Mouse (Mus musculus): ENCODE data around the gene Akap5. TPM values are rescaled to one million over a fixed set of nuclear protein-coding genes. Genes with fewer than 3 reads are reported as not detected.

Akap5 gene
- 8.5 and 9.1 TPM in 2 replicates for polyA plus RNA-seq (2016; fragmentation: Nextera tagmentation; extraction: Ambion mirVana)

DNA sequence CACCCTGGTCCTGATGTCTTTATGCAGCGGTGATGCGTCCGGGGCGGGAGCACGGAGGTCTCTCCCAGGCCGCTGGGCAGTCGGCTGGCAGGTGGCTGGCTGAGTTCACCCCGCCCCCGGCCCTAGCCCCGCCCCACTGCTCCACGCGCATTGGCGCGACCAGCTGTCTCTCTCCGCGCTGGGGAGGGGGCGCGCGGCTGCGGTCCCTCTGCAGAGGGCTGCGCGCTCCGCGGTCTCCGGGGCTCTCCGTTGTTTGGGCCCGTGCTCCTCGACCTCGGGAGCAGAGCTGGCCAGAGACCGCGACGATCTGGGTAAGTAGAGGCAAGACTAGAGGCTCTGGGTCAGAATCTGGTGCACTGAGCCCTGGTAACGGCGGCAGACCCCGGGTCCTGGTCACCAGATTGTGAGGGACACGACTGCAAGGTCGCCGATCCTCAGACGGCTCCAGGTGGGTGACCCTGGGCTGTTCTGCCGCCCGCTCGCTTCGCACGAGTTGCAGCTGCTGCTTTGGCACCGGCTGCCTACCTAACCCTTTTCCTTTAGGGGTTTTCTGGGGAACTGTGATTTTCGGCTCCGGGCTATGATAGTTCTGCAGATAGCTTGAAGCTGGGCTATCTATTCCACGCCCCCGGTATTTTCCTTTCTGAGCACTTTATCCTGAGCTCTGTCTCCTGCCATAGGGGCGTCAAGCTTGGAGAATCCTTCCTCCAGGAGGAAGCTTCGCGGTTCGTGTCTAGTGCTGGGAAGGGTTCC lies at the start of gene Akap5:
Gene Akap5 (plus strand): TSS at position 213 of the 753 bp plus-strand sequence.
- WGBS, result under 1% methylated on average over 53 of the region's 53 CpGs
- H3K4me2 ChIP-seq, result peak within 1 kb of the TSS; percentile 90

DNA sequence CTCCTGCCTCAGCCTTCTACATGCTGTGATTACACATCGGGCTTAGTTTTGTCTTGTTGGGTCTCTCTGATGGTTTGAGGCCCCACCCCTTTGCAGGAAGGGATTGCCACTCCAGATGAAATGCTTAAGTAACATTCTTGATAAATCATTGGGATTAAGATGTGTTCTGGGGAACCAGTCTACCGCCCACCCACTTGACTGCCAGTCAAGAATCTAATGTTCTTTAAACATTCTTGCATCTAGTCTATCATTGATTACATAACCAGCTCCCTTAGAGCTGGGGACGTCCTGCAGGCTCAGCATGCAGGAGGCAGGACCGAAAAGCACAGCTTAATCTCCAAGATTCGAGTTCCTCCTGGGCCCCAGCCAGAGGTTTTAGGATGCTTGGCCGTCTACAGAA lies 46.5 kb upstream of the Akap5 start:
- H3K36me3 ChIP-seq, result peaks cover 30% of the 10 kb centered on the region
- ATAC-seq (ENCODE audit: insufficient number of reproducible peaks, low FRiP score), result no peak

More for the DNA sequence above, at the start of gene Akap5:
- Histone ChIP-seq H3K9me3 (replicated peaks) (no peaks in the 10 kb centered on the region), H3K9ac (peak within 1 kb of the TSS; percentile 84), H3K4me3 (peak within 1 kb of the TSS; percentile 69), H3K27ac (ENCODE audit: poor library complexity, severe bottlenecking) (peak within 1 kb of the TSS; percentile 4; the same call in 1 of the 2 replicates), H3K36me3 (peaks cover 22% of the 10 kb centered on the region), H3K4me1 (replicated peaks) (peaks cover 29% of the 10 kb centered on the region), H3K27me3 (replicated peaks) (no peaks in the 10 kb centered on the region)
- peak; percentile 94 for ATAC-seq (ENCODE audit: insufficient number of reproducible peaks, low FRiP score)

DNA sequence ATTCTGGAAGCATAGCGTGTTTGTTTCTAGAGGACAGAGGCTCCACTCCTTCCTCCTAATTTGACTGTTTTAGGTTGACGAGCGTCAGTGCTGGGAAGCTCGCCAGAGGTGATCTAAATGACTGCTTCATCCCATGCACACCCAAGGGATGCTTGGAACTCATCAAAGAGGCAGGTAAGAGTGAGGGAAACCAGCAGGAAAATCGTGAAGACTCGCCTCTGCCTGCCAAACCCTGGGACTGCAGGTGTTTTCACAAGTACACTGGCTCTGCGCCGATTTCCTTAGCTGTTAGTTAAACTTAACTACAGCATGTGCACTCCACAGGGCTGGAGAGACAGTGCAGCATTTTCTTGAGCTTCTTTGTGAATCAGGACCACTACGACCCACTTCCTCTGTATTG lies 44.1 kb upstream of the Akap5 start:
- no peak overlapping the region for H3K9ac ChIP-seq
- H3K27ac ChIP-seq (ENCODE audit: poor library complexity, severe bottlenecking), result no peak overlapping the region
- no peak overlapping the region for H3K4me3 ChIP-seq
- no peaks in the 10 kb centered on the region for H3K27me3 ChIP-seq (replicated peaks)
- ATAC-seq (ENCODE audit: insufficient number of reproducible peaks, low FRiP score), result no peak
- no peak overlapping the region for H3K4me2 ChIP-seq
- H3K36me3 ChIP-seq, result peaks cover 43% of the 10 kb centered on the region
- H3K9me3 ChIP-seq (replicated peaks), result no peaks in the 10 kb centered on the region
- peaks cover 15% of the 10 kb centered on the region for H3K4me1 ChIP-seq (replicated peaks)
- 88% methylated on average over 9 of the region's 9 CpGs for WGBS

More for the DNA sequence above, 46.5 kb upstream of the Akap5 start:
- Histone ChIP-seq H3K4me1 (replicated peaks) (peaks cover 15% of the 10 kb centered on the region), H3K9me3 (replicated peaks) (no peaks in the 10 kb centered on the region), H3K27ac (ENCODE audit: poor library complexity, severe bottlenecking) (no peak overlapping the region), H3K9ac (no peak overlapping the region), H3K27me3 (replicated peaks) (no peaks in the 10 kb centered on the region), H3K4me3 (no peak overlapping the region), H3K4me2 (no peak overlapping the region)
- WGBS, result 75% methylated on average over 6 of the region's 6 CpGs

DNA sequence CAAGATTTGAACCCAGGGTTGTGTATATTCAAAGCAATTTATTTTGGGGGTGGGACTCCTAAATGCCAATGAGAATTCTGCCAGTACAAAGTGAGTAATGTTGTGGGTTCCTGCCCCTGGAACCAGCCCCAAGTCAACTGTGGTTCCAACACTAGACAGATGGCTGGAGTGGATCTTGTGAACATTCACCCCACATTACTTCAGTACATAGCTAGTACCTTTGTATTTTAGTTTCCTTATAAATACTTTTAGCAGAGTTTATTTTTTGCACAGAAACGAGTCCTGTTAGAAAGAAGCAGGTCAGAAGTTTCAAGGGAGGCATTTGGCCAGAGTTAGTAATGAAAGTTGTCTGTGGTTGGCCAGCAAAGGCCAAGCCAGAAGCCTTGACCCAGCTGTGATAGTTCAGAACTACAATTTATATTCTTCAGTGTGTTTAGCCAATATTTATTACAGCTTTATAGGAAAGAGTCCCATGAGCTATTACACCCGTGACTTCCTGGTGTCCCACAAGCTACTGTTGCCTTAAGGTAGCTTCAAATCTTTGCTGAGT lies 43.5 kb upstream of the Akap5 start:
- no peaks in the 10 kb centered on the region for H3K27me3 ChIP-seq (replicated peaks)
- H3K27ac ChIP-seq (ENCODE audit: poor library complexity, severe bottlenecking), result no peak overlapping the region
- ATAC-seq (ENCODE audit: insufficient number of reproducible peaks, low FRiP score), result no peak
- H3K9ac ChIP-seq, result no peak overlapping the region
- no peak overlapping the region for H3K4me3 ChIP-seq
- 89% methylated on average over 2 of the region's 2 CpGs for WGBS
- H3K9me3 ChIP-seq (replicated peaks), result no peaks in the 10 kb centered on the region
- no peak overlapping the region for H3K4me2 ChIP-seq
- H3K4me1 ChIP-seq (replicated peaks), result peaks cover 15% of the 10 kb centered on the region
- peaks cover 43% of the 10 kb centered on the region for H3K36me3 ChIP-seq

DNA sequence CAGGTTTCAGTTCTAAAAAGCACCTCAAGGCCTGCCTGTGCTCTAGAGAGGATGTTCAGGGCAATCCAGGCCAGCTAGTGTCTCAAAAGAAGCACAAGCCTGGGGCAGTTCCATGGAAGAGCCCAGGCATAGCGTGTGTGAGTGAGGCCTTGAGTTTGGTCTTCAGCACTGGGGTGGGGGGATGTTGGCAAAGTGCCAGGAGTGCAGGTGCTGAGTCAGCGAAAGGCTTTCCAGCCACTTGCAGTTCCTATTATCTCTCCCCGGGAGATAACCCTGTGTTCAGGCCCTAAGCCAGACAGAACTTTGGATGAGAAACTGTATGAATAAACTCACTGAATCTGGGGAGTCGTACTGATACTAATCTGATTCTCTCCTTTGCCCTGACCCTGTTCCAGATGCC lies 42.6 kb upstream of the Akap5 start:
- Histone ChIP-seq H3K4me2 (no peak overlapping the region), H3K4me3 (no peak overlapping the region), H3K9me3 (replicated peaks) (no peaks in the 10 kb centered on the region), H3K36me3 (peaks cover 46% of the 10 kb centered on the region), H3K9ac (no peak overlapping the region), H3K4me1 (replicated peaks) (peaks cover 15% of the 10 kb centered on the region), H3K27ac (ENCODE audit: poor library complexity, severe bottlenecking) (no peak overlapping the region), H3K27me3 (replicated peaks) (no peaks in the 10 kb centered on the region)
- WGBS, result 21% methylated on average over 4 of the region's 4 CpGs
- ATAC-seq (ENCODE audit: insufficient number of reproducible peaks, low FRiP score), result no peak

DNA sequence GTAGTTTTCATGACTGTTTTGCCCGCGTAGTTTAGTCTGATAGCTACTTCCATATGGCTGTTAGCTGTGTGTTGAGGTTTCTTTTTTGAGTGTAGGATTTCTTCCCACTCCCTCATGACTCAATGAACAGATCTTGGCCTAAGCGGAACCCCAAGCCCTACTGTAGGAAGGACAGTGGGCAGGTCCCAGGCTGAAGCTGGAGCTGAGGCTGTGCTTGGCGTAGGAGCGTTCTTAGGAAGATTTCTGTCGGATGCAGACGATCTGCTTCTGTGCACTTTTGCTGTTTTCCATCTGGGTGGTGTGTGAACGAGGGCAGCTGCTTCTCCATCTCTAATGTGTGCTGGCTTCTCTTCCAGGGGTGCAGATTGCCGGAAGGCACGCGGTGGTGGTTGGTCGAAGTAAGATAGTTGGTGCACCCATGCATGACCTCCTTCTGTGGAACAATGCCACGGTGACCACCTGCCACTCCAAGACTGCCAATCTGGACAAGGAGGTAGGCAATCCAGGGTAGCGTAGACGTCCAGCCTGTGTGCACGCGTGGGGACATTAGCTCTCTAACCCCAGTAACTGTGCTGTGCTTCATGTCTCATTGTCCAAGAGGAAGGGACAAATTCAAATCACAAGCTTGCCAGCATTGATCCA lies 42.0 kb upstream of the Akap5 start:
- 83% methylated on average over 17 of the region's 17 CpGs for WGBS
- Histone ChIP-seq H3K9ac (no peak overlapping the region), H3K4me2 (no peak overlapping the region), H3K4me3 (no peak overlapping the region), H3K36me3 (peaks cover 47% of the 10 kb centered on the region), H3K9me3 (replicated peaks) (no peaks in the 10 kb centered on the region), H3K27ac (ENCODE audit: poor library complexity, severe bottlenecking) (no peak overlapping the region), H3K4me1 (replicated peaks) (peaks cover 15% of the 10 kb centered on the region), H3K27me3 (replicated peaks) (no peaks in the 10 kb centered on the region)
- no peak for ATAC-seq (ENCODE audit: insufficient number of reproducible peaks, low FRiP score)

DNA sequence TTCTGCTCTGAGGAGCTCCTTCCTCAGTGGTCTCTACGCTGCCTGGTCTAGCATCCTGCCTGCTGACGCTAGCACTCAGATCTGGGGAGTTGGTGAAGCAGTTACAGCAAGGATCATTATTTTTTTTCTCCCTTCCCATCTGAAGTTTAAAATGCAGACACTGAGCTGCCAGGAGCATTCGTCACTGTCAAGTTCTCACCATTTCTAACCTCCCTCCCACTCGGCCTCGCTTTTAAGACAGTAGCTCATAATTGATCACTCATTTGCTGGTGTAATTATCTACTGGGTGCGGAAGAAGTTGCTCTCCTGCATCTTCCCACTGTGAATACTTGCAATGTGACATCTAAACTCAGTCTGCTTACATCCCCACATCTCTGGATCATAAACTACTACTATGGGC lies 39.3 kb upstream of the Akap5 start:
- peaks cover 53% of the 10 kb centered on the region for H3K36me3 ChIP-seq
- no peak overlapping the region for H3K9ac ChIP-seq
- ATAC-seq (ENCODE audit: insufficient number of reproducible peaks, low FRiP score), result no peak
- peaks cover 15% of the 10 kb centered on the region for H3K4me1 ChIP-seq (replicated peaks)
- H3K27me3 ChIP-seq (replicated peaks), result no peaks in the 10 kb centered on the region
- no peak overlapping the region for H3K27ac ChIP-seq (ENCODE audit: poor library complexity, severe bottlenecking)
- no peaks in the 10 kb centered on the region for H3K9me3 ChIP-seq (replicated peaks)
- WGBS, result 86% methylated on average over 6 of the region's 6 CpGs
- no peak overlapping the region for H3K4me2 ChIP-seq
- H3K4me3 ChIP-seq, result no peak overlapping the region

DNA sequence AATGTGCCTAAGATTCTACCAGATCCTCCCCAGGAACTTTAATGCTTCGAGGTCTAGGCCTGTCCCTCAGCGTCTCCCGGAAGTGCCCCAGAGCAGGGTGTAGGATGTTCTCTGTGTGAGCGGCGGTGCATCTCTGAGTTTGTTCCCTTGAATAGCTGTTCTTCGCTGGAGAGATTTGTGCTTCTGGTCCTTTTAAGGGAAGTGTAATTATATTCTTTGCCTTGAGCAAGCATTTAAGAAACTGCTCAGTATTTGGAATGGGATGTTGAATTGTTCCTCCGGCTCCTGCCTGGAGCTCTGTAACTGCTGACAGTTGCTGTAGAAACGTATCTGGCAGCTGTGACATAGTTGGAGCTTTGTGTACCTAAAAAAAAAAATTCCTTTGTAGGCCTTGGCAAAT lies 36.7 kb upstream of the Akap5 start:
- peaks cover 66% of the 10 kb centered on the region for H3K36me3 ChIP-seq
- no peak for ATAC-seq (ENCODE audit: insufficient number of reproducible peaks, low FRiP score)
- H3K4me3 ChIP-seq, result no peak overlapping the region
- H3K4me1 ChIP-seq (replicated peaks), result peaks cover under 1% of the 10 kb centered on the region; the same call in 1 of the 2 replicates
- no peaks in the 10 kb centered on the region for H3K27me3 ChIP-seq (replicated peaks)
- H3K27ac ChIP-seq (ENCODE audit: poor library complexity, severe bottlenecking), result no peak overlapping the region
- no peak overlapping the region for H3K4me2 ChIP-seq
- WGBS, result 82% methylated on average over 8 of the region's 8 CpGs
- no peaks in the 10 kb centered on the region for H3K9me3 ChIP-seq (replicated peaks)
- H3K9ac ChIP-seq, result no peak overlapping the region

DNA sequence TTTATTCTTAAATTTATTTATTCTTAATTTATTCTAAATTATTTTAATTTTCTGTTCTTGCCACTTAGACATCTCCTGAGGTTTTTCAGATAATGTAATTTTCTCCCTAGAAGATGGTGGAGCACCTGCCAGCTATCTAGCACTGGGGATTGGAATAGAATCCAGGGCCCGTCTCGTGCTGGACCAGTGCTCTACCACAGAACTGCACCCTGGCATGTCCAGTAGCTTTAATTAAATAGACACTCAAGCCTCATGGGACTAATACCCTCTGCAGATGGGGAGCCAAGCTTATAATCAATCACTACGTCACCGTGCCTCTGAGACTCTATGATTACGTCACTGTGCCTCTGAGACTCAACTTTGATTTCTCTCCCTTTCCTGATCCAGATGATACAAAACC lies 36.2 kb upstream of the Akap5 start:
- H3K27me3 ChIP-seq (replicated peaks), result no peaks in the 10 kb centered on the region
- H3K36me3 ChIP-seq, result peaks cover 62% of the 10 kb centered on the region
- ATAC-seq (ENCODE audit: insufficient number of reproducible peaks, low FRiP score), result no peak
- no peak overlapping the region for H3K9ac ChIP-seq
- H3K4me3 ChIP-seq, result no peak overlapping the region
- H3K4me2 ChIP-seq, result no peak overlapping the region
- H3K4me1 ChIP-seq (replicated peaks), result no peaks in the 10 kb centered on the region
- H3K9me3 ChIP-seq (replicated peaks), result no peaks in the 10 kb centered on the region
- WGBS, result 88% methylated on average over 5 of the region's 5 CpGs
- H3K27ac ChIP-seq (ENCODE audit: poor library complexity, severe bottlenecking), result no peak overlapping the region

DNA sequence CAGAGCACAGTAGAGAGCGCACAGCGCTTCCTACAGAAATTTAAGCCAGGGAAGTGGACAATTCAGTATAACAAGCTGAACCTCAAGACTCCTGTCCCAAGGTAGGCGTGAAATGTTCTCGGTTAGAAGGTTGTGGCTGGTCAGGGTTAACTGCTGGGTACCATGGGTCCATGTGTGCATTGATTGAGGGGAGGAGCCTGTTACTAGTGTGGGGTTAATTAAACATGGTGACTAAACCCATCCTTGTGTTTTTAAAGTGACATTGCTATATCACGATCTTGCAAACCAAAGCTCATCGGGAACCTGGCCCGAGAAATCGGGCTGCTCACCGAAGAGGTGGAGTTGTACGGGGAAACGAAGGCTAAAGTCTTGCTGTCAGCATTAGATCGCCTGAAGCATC lies 35.3 kb upstream of the Akap5 start:
- Histone ChIP-seq H3K36me3 (peaks cover 61% of the 10 kb centered on the region), H3K9ac (no peak overlapping the region), H3K27ac (ENCODE audit: poor library complexity, severe bottlenecking) (no peak overlapping the region), H3K4me1 (replicated peaks) (no peaks in the 10 kb centered on the region), H3K4me2 (no peak overlapping the region), H3K27me3 (replicated peaks) (no peaks in the 10 kb centered on the region), H3K9me3 (replicated peaks) (no peaks in the 10 kb centered on the region), H3K4me3 (no peak overlapping the region)
- WGBS, result 93% methylated on average over 12 of the region's 12 CpGs
- no peak for ATAC-seq (ENCODE audit: insufficient number of reproducible peaks, low FRiP score)

DNA sequence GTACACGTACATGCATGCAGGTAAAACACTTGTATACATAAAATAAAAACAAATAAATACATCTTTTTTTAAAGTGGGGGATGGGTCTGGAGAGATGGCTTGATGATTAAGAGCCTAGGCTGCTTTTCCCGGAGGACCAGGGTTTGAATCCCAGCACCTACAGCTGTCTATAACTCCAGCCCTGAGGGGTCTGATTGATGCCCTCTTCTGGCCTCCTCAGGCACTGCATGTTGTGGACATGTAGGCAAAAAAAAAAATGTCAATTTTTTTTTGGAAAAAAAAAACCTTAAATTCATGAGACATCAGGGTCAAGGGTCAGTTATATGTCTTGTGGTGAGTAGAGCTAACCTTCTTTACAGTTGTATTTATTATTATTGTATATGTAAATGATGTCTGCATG lies 34.4 kb upstream of the Akap5 start:
- Histone ChIP-seq H3K4me2 (no peak overlapping the region), H3K27me3 (replicated peaks) (no peaks in the 10 kb centered on the region), H3K4me1 (replicated peaks) (no peaks in the 10 kb centered on the region), H3K36me3 (peaks cover 67% of the 10 kb centered on the region), H3K4me3 (no peak overlapping the region), H3K27ac (ENCODE audit: poor library complexity, severe bottlenecking) (no peak overlapping the region), H3K9ac (no peak overlapping the region), H3K9me3 (replicated peaks) (no peaks in the 10 kb centered on the region)
- 90% methylated on average over 2 of the region's 2 CpGs for WGBS
- no peak for ATAC-seq (ENCODE audit: insufficient number of reproducible peaks, low FRiP score)
